Mouse (Mus musculus): ENCODE results near the gene Hmgn3. TPM values are rescaled to one million over a fixed set of nuclear protein-coding genes. Genes with fewer than 3 reads are reported as not detected.

Hmgn3 gene
- total and polyA plus RNA-seq, 2 experiments from 2014 or later = 55.1 to 213 TPM

DNA sequence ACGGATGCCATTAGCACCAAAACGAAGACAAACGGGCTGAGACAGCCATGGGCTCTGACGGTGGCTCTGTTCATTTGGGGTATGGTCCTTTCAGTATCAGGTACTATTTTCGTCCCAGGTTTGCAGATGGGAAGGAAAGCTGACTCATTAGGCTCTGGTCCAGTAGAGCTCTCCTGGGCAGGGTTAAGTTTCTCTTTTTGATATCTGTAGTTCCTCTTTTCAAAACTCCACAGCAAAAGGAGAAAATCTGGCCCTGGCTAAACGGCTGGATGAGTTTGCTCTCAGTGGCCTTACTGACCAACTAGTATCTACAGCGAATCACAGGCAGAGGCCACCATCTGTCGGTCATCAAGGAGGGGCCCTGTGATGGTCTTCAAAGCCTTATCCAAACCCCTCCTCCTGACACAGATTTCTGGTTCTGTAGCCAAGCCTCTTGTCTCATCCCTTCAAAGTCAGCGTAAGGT, 34.1 kb downstream of the Hmgn3 start:
- ATAC-seq = no peak

DNA sequence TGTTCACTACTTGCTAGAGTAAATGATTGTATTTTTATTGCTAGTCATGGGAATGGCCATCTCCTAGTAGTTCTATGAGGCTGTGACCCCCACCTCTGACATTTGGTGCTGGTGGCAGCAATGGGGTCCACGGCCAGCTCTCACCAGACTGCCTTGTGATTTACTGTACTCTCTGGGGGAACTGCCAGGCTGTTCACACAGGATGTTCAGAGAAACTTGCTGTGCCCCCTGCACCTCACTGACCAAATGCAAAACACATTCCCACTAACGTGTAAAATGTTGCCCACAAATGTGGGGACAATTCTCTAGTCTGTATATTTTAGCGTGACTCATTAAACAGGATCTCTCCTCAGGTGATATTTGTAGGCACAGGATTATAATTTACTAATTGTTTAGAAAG, 34.7 kb downstream of the Hmgn3 start:
- Histone ChIP-seq H3K9me3 (ENCODE audit: low read length) (no peaks in the 10 kb centered on the region), H3K9ac (replicated peaks; ENCODE audit: low read length) (no peak overlapping the region), H3K27ac (no peak overlapping the region), H3K4me2 (ENCODE audit: low read depth, low read length) (no peak overlapping the region), H3K27me3 (ENCODE audit: insufficient read depth, low read length) (no peaks in the 10 kb centered on the region), H3K4me1 (ENCODE audit: insufficient read depth, low read length) (no peaks in the 10 kb centered on the region), H3K36me3 (ENCODE audit: insufficient read depth, low read length) (peaks cover 17% of the 10 kb centered on the region), H3K4me3 (ENCODE audit: low read length) (no peak overlapping the region)
- ATAC-seq (no peak), DNase-seq (ENCODE audit: low spot score) (no peak)
- TF ChIP-seq CTCF (IDR thresholded peaks at IDR 0.05; ENCODE audit: low read depth) = no peak
- 82% methylated on average over 3 of the region's 3 CpGs for whole genome bisulfite sequencing

More for the DNA sequence above, 34.1 kb downstream of the Hmgn3 start:
- Histone ChIP-seq H3K27me3 (ENCODE audit: insufficient read depth, low read length) (no peaks in the 10 kb centered on the region), H3K4me1 (ENCODE audit: insufficient read depth, low read length) (no peaks in the 10 kb centered on the region), H3K4me3 (ENCODE audit: low read length) (no peak overlapping the region), H3K36me3 (ENCODE audit: insufficient read depth, low read length) (peaks cover 17% of the 10 kb centered on the region), H3K9ac (replicated peaks; ENCODE audit: low read length) (no peak overlapping the region), H3K4me2 (ENCODE audit: low read depth, low read length) (no peak overlapping the region), H3K9me3 (ENCODE audit: low read length) (no peaks in the 10 kb centered on the region), H3K27ac (no peak overlapping the region)
- TF ChIP-seq CTCF (IDR thresholded peaks at IDR 0.05; ENCODE audit: low read depth) = no peak
- WGBS = 79% methylated on average over 9 of the region's 9 CpGs
- DNase-seq (ENCODE audit: low spot score) = no peak

DNA sequence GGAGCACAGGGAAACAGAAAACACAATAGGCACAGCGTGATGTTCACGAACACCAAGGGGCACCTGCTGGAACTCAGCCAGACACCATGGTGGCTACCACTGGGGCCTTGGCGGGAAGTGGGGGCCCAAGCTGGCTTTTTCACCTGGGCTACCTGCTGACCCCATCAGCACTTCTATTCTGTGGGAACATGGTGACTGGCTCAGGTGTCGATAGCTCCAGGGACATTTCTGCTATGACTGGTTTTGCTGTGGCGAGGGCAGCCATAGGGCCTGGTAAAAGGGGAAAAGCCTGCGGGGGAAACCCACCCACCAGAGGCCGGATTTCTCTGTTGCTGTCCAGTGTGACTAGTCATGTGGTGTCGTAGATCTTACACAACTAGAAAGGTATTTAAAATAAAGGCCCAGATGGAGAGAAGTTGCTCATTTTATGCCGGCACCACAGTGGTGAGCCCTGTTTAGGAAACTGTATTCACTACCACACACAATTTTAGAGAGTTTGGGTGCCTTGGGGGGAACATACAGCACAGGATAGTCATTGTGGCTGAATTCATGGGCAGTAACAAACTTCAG, 35.3 kb downstream of the Hmgn3 start:
- no peak overlapping the region for H3K4me3 ChIP-seq (ENCODE audit: low read length)
- H3K4me1 ChIP-seq (ENCODE audit: insufficient read depth, low read length) = no peaks in the 10 kb centered on the region
- WGBS = 87% methylated on average over 9 of the region's 9 CpGs
- no peak overlapping the region for H3K4me2 ChIP-seq (ENCODE audit: low read depth, low read length)
- no peak overlapping the region for H3K9ac ChIP-seq (replicated peaks; ENCODE audit: low read length)
- peaks cover 17% of the 10 kb centered on the region for H3K36me3 ChIP-seq (ENCODE audit: insufficient read depth, low read length)
- H3K9me3 ChIP-seq (ENCODE audit: low read length) = no peaks in the 10 kb centered on the region
- DNase-seq (ENCODE audit: low spot score) (no peak), ATAC-seq (no peak)
- H3K27ac ChIP-seq = no peak overlapping the region
- no peaks in the 10 kb centered on the region for H3K27me3 ChIP-seq (ENCODE audit: insufficient read depth, low read length)
- TF ChIP-seq CTCF (IDR thresholded peaks at IDR 0.05; ENCODE audit: low read depth) = no peak

DNA sequence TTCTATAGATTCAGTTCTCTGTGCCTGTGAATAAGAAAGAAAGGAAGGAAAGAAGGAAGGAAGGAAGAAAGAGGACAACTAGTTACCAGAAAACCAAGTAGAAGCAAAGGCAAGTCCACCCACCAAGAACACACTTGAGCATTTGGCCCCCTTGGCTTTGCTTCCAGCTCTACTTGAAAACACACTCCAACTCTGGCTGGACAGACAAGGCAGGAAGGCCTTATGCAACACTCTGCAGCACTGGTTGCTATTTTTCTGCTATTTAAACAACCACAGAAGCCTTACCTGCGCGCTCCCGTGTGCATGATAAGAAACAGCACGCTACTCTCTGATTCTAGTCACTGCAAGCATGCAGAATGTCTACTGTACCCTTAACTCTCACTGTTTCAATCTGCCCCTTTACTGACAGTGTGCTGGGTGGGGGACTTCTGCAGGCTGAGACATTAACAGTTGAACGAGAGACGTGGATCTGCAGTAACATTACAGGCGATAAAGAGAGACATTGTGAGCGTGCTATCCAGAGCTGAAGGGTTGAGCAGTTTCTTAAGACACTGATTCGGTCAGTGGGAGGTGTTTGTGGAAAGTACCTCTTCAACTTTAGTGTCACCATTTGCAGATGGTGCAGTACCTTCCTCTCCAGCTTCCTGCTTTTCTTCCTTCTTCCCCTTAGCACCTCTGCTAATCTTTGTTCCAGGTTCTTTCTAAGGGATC, 35.9 kb downstream of the Hmgn3 start:
- Histone ChIP-seq H3K9ac (replicated peaks; ENCODE audit: low read length) (no peak overlapping the region), H3K4me3 (ENCODE audit: low read length) (no peak overlapping the region), H3K27me3 (ENCODE audit: insufficient read depth, low read length) (no peaks in the 10 kb centered on the region), H3K36me3 (ENCODE audit: insufficient read depth, low read length) (peaks cover 21% of the 10 kb centered on the region), H3K9me3 (ENCODE audit: low read length) (no peaks in the 10 kb centered on the region), H3K4me2 (ENCODE audit: low read depth, low read length) (no peak overlapping the region), H3K4me1 (ENCODE audit: insufficient read depth, low read length) (no peaks in the 10 kb centered on the region), H3K27ac (no peak overlapping the region)
- DNase-seq (ENCODE audit: low spot score) = no peak
- ATAC-seq = no peak
- WGBS = 92% methylated on average over 9 of the region's 9 CpGs
- TF ChIP-seq CTCF (IDR thresholded peaks at IDR 0.05; ENCODE audit: low read depth) = no peak

DNA sequence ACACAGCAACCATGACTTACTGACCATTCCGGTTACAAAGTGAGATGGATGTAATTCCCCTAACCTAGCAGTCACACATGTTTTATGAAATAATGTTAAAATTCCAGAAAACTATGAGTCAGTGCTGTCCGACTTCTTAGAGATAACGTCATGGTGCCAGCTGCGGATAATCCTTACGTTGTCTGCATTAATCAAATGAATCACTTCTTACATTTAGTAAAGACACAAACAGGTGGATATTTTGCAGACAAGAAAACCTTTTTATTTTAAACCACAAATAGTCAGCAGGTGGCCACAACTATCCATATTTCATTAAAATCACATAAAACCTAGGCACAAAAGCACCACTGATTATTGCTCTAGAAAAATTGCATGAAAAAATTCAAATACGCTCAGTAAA, 36.8 kb downstream of the Hmgn3 start:
- no peak for ATAC-seq
- DNase-seq (ENCODE audit: low spot score) = no peak
- Histone ChIP-seq H3K9me3 (ENCODE audit: low read length) (no peaks in the 10 kb centered on the region), H3K4me2 (ENCODE audit: low read depth, low read length) (no peak overlapping the region), H3K27ac (no peak overlapping the region), H3K4me1 (ENCODE audit: insufficient read depth, low read length) (no peaks in the 10 kb centered on the region), H3K4me3 (ENCODE audit: low read length) (no peak overlapping the region), H3K36me3 (ENCODE audit: insufficient read depth, low read length) (peaks cover 21% of the 10 kb centered on the region), H3K9ac (replicated peaks; ENCODE audit: low read length) (no peak overlapping the region), H3K27me3 (ENCODE audit: insufficient read depth, low read length) (no peaks in the 10 kb centered on the region)
- TF ChIP-seq CTCF (IDR thresholded peaks at IDR 0.05; ENCODE audit: low read depth) = no peak
- 90% methylated on average over 6 of the region's 6 CpGs for WGBS

DNA sequence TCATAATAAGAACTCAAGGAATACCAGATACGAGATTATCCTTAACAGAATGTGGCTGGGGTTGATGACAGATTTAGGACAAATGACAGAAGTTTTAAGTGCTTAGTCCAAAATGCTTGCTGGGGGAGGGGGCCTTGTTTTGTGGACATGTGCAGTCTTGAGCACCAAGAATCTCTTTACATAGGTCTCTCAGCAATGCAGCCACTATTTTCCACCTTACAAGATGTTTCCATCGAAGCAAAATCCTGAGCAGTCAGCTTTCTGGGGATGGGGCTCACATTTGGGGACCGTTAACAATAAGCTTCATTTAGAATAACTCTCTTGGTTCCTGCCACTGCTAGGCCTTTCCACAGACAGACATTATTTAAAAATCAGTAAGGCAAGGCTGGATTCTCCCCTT, 37.7 kb downstream of the Hmgn3 start:
- Histone ChIP-seq H3K27ac (no peak overlapping the region), H3K36me3 (ENCODE audit: insufficient read depth, low read length) (peaks cover 21% of the 10 kb centered on the region), H3K4me1 (ENCODE audit: insufficient read depth, low read length) (no peaks in the 10 kb centered on the region), H3K9me3 (ENCODE audit: low read length) (no peaks in the 10 kb centered on the region), H3K4me2 (ENCODE audit: low read depth, low read length) (no peak overlapping the region), H3K9ac (replicated peaks; ENCODE audit: low read length) (no peak overlapping the region), H3K4me3 (ENCODE audit: low read length) (no peak overlapping the region), H3K27me3 (ENCODE audit: insufficient read depth, low read length) (no peaks in the 10 kb centered on the region)
- 83% methylated on average over 3 of the region's 3 CpGs for WGBS
- ATAC-seq (no peak), DNase-seq (ENCODE audit: low spot score) (no peak)
- TF ChIP-seq CTCF (IDR thresholded peaks at IDR 0.05; ENCODE audit: low read depth) = no peak

DNA sequence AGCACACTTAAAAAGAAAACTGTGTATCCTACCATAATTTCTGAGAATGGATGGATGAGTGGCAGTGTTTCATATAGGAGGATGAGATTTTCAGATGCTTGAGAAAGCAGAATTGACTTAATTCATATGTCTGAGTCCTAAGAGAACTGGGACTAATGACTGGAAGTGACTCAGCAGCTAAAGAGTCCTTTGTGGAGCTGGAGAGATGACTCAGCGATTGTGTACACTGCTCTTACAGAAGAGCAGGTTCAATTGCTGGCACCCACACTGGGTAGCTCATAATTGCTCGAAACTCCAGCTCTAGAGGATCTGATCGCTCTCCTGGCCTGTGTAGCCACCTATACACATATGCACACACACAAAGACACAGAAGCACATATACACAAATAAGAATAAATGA, 42.7 kb downstream of the Hmgn3 start:
- no peaks in the 10 kb centered on the region for H3K4me1 ChIP-seq (ENCODE audit: insufficient read depth, low read length)
- ATAC-seq (no peak), DNase-seq (ENCODE audit: low spot score) (no peak)
- no peak overlapping the region for H3K27ac ChIP-seq
- H3K4me3 ChIP-seq (ENCODE audit: low read length) = no peak overlapping the region
- TF ChIP-seq CTCF (IDR thresholded peaks at IDR 0.05; ENCODE audit: low read depth) = no peak
- H3K9ac ChIP-seq (replicated peaks; ENCODE audit: low read length) = no peak overlapping the region
- H3K4me2 ChIP-seq (ENCODE audit: low read depth, low read length) = no peak overlapping the region
- H3K27me3 ChIP-seq (ENCODE audit: insufficient read depth, low read length) = no peaks in the 10 kb centered on the region
- 90% methylated on average over 3 of the region's 3 CpGs for WGBS
- H3K9me3 ChIP-seq (ENCODE audit: low read length) = no peaks in the 10 kb centered on the region
- H3K36me3 ChIP-seq (ENCODE audit: insufficient read depth, low read length) = 0 out of 2 replicates have a peak, but pooled peaks cover 3% of the 10 kb centered on the region

Data from hindbrain, postnatal 0 days (tissue).